Mouse (Mus musculus): Measurements from ENCODE around the gene Wdr45b.
A peak's percentile ranks its signal among the peaks of the same experiment; 100 is the strongest.

- TF ChIP-seq ELF1 (IDR thresholded peaks at IDR 0.05; ENCODE audit: low read depth, low read length) (no peak), CTCF (conservative IDR thresholded peaks at IDR 0.05 in 1 of 2, IDR thresholded peaks at IDR 0.05 in 1 of 2; ENCODE audit: low read depth in 2 of 2, low read length in 2 of 2) (peak; percentile 68 to 80), ZNF384 (IDR thresholded peaks at IDR 0.05; ENCODE audit: low read depth, low read length) (no peak), MYC (IDR thresholded peaks at IDR 0.05; ENCODE audit: low read depth, low read length) (no peak), KAT2A (IDR thresholded peaks at IDR 0.05; ENCODE audit: insufficient replicate concordance, low read length) (no peak), MAX (IDR thresholded peaks at IDR 0.05; ENCODE audit: low read length) (no peak), USF1 (IDR thresholded peaks at IDR 0.05; ENCODE audit: low read depth, low read length) (no peak)
Measured at GRCm38 (mm10) chr11:121362212-121362611, 8.0 kb upstream of the Wdr45b start.

Data from CH12.LX (cell line).